Mouse (Mus musculus) forelimb bud, embryonic 11.5 days (tissue): ENCODE measurements around the gene Dctn2.

ENCODE experiments used
- DNase-seq: peaks from one replicate; pipeline ENCODE4 v3.0.0-alpha.2; 2012; ENCODE audit warnings: low read depth, low spot score

The Dctn2 gene

DNA sequence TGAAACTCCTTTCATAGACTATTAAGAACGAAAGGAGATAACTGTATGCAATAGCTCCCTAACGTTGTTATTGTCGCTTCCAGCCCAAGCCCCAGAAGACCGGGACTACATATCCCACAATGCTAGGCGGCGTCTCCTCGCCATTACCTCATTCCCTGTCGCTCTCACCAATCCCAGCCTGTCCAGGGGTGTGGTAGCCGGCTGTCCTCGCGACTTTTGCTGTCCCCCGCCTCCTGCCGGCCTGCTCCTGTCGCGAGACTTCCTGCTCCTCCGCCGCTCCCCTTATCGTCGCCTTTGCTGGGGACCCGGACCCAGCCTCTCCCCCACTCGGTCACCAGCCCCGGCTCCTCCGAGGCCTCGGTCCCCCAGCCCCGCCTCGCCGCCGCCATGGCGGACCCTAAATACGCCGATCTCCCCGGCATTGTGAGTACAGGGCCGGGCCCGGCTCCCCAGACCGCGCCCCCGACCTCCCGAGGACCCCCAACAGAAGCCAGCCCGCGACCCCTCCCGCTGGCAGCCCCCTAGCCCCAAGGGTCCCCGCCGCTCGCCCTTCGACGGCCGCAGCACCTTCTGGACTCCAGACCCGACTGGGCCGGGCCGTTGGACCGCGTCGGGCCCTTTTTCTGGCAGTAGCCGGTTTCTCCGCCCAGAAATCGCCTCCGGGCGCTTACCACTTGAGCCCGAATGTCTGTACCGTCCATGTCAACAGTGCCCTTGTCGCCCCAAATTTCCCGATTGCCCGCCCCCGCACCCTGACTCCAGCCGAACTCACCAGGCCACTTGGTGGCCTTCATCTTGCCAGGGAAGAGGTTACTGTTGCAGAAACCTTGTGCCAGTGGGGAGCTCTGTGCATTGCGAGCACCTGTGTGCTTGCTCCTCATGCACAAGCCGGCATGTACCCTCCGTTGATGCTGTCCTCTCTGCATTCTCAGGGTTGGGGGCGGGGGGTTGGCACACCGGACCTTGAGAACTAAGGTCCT, at the start of gene Dctn2:
Gene Dctn2, plus strand, starts transcription at position 257 of the 980 bp plus-strand sequence.
- peak; percentile 95 for DNase-seq

DNA sequence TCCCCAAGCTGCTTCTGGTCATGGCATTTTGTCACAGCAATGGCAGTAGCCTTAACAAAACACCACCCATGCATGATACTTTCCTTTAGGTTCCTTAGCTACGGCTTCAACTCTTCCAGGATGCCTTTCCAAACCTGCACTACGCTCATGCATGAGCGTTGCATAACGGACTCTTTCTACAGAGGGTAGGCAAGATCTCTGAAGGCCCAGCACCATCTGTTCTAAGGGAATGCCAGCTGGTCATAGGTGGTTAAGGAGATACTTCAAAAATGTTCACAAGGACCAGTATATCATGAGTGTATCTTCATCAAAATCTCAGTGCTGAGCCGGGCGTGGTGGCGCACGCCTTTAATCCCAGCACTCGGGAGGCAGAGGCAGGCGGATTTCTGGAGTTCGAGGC, 49.7 kb upstream of the Dctn2 start:
- DNase-seq, result no peak

- no peak for DNase-seq
Measured at GRCm38 (mm10) chr10:127217177-127217576, 49.0 kb upstream of the Dctn2 start.

DNA sequence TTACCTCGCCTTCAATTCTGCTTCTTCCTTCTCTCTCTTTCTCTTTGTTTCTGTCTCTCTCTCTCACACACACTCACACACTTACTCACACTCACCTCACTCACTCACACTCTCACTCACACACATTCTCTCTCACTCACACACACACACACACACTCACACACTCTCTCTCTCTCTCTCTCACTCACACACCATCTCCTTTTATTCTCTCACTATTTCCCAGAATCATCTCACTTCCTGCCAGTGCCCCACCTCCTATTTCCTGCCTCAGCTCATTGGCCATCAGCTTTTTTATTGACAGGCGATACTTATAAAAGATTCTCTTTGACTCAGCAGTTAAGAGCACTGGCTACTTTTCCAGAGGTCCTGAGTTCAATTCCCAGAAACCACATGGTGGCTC, 47.8 kb upstream of the Dctn2 start:
- DNase-seq, result no peak

DNA sequence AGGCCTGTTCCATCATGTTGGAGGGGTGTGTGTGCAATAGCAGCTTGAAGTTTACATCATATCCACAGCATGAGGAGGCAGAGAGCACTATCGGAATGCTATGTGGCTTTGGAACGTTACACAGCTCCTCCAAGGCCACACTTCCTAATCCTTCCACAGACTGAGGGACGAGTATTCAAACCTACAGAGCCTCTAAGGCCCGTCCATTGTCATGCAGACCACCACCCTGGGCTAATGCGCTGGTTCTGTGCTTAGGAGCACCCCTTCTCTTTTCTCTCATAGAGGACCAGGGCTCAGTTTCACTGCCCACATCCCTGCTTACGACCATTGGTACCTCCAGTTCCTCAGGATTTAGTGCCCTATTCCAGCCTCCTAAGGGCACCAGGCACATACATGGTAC, 41.0 kb upstream of the Dctn2 start:
- DNase-seq, result no peak

DNA sequence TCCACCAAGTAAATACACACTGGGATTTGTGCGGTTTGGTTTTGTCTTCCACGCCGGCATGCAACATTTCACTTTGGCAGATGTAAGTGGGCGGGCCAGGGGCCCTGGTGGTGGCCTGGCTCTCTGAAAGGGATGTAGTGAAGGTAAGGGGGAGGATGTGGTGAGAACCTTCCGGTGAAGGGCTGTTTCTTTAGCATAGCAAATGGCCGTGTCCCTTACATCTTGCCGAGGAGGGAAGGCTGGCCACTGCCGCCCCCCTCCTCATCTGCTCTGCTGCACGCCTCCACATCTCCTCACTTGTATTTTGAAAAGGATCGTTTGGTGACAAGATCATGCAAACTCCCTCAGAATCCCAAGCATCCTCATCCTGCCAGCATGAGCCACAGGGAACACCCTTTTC, 40.4 kb upstream of the Dctn2 start:
- no peak for DNase-seq

GRCm38 (mm10) chr10:127226318-127226895, 39.8 kb upstream of the Dctn2 start:
- DNase-seq, result no peak

- DNase-seq, result no peak
Measured at GRCm38 (mm10) chr10:127227163-127227562, 39.0 kb upstream of the Dctn2 start.

GRCm38 (mm10) chr10:127228897-127229296, 37.3 kb upstream of the Dctn2 start:
- peak; percentile 79 for DNase-seq

GRCm38 (mm10) chr10:127230693-127231092, 35.5 kb upstream of the Dctn2 start:
- no peak for DNase-seq

- no peak for DNase-seq
Measured at GRCm38 (mm10) chr10:127231741-127232140, 34.4 kb upstream of the Dctn2 start.

DNA sequence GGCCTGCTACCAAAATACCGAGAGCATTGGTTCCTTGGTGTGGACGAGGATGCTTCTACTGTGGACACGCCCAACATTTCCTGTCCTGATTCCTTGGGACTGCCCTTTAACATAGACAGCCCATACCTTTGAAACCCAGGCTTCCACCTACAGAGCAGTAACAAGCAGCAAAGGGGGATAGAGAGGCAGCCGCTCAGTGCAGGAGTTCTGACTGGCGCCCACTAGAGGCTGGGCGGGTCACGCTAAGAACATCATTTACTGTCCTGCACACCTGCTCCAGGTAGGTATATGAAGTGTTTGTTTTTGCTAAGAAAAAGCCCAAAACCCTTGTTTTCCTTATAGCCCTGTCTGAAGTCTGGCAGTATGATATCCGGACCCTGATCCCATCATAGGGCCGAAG, 33.0 kb upstream of the Dctn2 start:
- DNase-seq, result no peak

DNA sequence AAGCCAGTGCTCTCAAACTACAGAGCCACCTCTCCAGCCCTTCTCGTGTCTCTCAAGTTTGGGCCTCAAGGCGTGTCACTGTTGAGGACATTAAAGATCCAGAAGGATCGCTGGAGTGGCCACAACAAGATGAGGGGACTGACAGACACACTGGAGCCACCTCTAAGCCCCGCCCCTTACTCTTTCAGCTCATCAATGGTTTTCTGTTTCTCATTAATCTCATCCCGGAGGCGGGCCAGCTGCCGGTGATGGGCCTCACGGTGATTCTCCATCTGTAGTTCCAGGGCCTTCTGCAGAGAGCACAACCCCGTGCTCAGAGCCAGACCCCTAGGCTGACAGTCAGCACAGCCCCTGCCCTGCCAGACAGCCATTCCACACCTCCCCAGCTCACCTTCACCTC, 29.6 kb upstream of the Dctn2 start:
- no peak for DNase-seq

DNA sequence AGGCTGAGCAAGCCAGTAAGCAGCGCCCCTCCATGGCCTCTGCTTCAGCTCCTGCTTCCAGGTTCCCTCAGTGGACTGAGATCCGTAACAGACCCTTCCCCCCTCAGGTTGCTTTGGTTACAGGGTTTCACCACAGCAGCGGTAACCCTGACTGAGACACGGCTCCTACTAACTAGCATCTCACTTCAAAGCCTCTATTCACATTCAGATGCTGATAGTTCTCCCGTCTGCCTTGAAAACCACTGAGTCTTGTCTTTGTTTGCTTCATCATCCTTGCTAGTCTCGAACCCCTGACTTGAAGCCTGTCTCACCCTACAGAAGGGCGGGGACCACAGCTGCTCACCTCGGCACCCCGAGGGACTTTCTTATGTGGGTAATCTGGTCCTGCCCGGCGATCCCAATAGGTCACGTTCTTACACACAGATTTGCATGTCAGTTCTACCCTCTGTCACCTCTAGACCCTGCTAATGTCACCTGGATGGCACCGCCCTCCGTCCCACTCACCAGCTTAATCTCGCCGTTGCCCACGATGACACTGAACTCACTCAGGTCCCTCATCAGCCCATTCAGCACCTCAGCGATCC, 27.8 kb upstream of the Dctn2 start:
- DNase-seq, result no peak

DNA sequence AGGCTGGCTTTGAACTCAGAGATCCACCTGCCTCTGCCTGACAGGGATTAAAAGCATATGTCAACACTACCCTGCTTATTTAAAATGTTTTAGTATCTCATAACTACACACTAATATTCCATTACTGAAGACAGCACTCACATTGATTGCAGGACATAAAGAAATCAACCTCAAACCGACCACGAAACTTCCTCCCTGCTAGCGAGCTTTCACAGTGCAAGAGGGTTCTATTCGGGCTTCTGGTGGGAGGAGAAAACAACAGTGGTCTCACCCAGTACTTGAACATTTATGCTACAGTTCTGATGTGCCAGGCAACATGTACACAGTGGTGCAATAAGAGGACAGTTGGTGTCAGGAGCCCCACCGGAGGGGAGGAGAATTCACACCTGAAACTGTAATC, 15.4 kb upstream of the Dctn2 start:
- no peak for DNase-seq

DNA sequence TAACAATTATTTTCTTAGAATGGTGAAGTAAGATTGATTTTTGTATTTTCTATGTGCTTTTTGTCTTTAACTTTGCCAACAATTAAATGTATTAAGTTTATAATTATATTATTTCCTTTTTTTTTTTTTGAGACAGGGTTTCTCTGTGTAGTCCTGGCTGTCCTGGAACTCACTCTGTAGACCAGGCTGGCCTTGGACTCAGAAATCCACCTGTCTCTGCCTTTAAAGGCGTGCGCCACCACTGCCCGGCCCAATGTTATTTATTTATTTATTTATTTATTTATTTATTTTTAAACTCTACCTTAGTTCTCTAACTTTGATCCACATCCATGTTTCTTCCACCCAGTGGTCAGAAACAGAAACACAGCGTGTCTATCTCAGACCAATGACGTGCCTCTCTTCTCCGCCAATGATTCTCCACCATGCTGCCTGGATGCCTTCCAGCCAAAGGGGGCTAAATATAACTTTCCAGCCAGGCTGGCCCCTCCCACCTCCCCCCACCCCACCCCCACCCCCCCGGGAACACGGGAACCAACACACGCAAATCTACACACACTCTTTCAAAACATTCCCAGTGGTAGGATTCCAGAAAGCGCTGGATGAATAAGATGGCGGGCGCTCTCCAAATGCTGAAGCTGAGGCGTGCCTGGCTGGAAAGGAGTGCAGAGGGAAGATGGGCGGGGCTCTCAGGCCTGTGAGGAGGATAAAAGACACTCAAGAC, 10.4 kb upstream of the Dctn2 start:
- peak; percentile 69 for DNase-seq

DNA sequence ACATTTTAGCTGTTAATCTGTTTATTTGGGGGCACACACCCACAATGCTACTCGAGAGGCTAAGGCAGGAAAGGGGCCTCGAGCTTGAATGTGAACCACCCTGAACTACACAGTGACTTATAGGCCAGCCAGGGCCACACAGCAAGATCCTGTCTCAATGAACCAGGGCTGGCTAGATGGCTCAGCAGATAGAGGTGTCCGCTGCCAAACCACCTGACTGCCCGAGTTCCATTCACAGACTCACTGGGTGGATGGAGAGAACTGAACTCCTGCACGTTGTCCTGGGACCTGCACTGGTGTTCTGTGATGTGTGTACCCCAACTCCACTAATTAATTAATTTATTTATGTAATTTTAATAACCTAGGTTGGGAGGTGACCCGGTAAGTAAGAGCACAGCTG, 8.4 kb upstream of the Dctn2 start:
- DNase-seq, result no peak

DNA sequence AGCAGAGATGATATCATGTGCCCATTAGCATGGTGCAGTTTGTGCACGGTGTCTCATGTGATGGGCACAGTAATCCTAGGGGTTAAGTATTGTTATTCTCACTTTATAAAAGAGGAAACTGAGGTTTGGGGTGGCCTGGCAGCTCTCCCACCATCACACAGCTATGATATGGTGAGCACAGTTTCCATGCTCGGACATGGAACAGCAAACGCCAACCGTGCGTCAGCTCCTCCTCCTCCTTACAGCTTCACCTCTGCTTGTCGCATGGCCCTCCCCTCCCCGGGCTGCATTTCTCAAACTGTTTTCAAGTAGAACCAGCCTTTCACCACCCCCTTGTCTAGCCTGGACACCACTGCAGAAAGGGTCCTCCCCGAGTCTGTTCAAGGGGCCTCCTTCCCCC, 7.7 kb upstream of the Dctn2 start:
- DNase-seq, result no peak

- no peak for DNase-seq
Measured at GRCm38 (mm10) chr10:127261706-127262547, 4.2 kb upstream of the Dctn2 start.

DNA sequence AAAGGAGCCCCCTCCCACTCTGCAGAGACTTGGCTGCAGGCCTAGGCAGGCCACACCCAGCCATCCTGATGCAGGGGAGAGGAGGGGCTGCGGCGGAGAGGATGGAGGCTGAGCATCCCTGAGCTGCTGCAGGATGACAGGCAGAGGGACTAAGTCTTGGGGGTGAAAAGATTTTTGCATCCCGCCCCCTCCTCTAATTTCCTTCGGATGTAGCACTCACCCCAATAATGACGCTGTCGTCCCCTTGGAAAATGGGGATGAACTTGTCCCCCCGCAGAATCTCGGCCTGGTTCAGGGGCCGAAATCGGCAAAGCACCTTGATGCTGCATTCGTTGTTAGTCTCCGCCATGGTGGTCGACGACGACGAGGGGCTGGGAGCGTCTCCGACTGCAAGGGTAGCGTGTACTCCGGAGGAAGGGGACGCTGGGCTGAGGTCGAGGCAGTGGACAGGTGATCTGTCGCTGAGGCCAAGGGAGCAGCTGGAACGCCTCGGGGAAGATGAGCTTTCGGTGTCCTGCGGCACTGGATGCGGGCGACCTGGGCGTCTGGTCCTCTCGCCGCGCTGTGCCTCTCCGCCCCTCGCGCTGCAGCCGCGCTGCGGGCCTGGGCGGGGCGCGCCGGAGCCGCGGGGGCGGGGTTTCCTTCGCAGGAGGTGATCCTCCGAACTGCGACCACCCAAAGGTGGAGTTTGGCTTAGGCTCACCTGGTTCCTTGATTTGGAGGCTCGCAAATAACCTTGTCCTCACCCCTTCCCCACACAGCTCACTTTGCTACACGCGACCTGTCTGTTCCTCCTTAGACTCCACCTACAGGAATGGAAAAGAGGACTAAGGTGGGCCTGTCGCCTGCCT, 3.4 kb upstream of the Dctn2 start, which contains the start of gene Kif5a:
Gene Kif5a, minus strand, starts transcription at position 801 of the 851 bp plus-strand sequence.
- no peak for DNase-seq
